Mouse (Mus musculus) lung, postnatal 25 days (tissue): ENCODE measurements around the gene Zfp385c.
"Not testable (repeated sequence)": the region's sequence is repeated elsewhere in the genome, so short reads cannot be mapped to it uniquely, and the experiment has no call there.

Source experiments
- DNase-seq: peaks from one replicate; pipeline ENCODE4 v3.0.0; 2022; ENCODE audit warnings: low spot score

Zfp385c gene

GRCm38 (mm10) chr11:100595533-100595932, 96.7 kb downstream of the Zfp385c start:
- no peak for DNase-seq

GRCm38 (mm10) chr11:100594608-100595007, 97.6 kb downstream of the Zfp385c start:
- no peak for DNase-seq

GRCm38 (mm10) chr11:100592346-100593046, 99.8 kb downstream of the Zfp385c start:
- DNase-seq: no peak

GRCm38 (mm10) chr11:100588462-100588861, 103.8 kb downstream of the Zfp385c start:
- no peak for DNase-seq

GRCm38 (mm10) chr11:100585148-100585547, 107.1 kb downstream of the Zfp385c start:
- DNase-seq: no peak

GRCm38 (mm10) chr11:100584561-100584961, 107.7 kb downstream of the Zfp385c start:
- DNase-seq: no peak

- DNase-seq: no peak
These were observed 109.4 kb downstream of the Zfp385c start for GRCm38 (mm10) chr11:100582836-100583235.

- not testable (repeated sequence) for DNase-seq
These were observed 109.8 kb downstream of the Zfp385c start for GRCm38 (mm10) chr11:100582413-100582812.

GRCm38 (mm10) chr11:100581756-100582155, 110.5 kb downstream of the Zfp385c start:
- no peak for DNase-seq

GRCm38 (mm10) chr11:100580275-100580674, 112.0 kb downstream of the Zfp385c start:
- DNase-seq: no peak

- no peak for DNase-seq
These were observed 113.0 kb downstream of the Zfp385c start for GRCm38 (mm10) chr11:100579116-100579799.

- DNase-seq: no peak
These were observed 114.2 kb downstream of the Zfp385c start for GRCm38 (mm10) chr11:100577852-100578599.
